Mouse (Mus musculus) naive thymus-derived CD4-positive, alpha-beta T cell, adult 2 months (primary cell): Measurements from ENCODE around the gene Eif4e.

Experiments
- DNase-seq: peaks from one replicate; pipeline ENCODE4 v3.0.0-alpha.2; 2011; ENCODE audit warnings: low read depth

Gene Eif4e

DNA sequence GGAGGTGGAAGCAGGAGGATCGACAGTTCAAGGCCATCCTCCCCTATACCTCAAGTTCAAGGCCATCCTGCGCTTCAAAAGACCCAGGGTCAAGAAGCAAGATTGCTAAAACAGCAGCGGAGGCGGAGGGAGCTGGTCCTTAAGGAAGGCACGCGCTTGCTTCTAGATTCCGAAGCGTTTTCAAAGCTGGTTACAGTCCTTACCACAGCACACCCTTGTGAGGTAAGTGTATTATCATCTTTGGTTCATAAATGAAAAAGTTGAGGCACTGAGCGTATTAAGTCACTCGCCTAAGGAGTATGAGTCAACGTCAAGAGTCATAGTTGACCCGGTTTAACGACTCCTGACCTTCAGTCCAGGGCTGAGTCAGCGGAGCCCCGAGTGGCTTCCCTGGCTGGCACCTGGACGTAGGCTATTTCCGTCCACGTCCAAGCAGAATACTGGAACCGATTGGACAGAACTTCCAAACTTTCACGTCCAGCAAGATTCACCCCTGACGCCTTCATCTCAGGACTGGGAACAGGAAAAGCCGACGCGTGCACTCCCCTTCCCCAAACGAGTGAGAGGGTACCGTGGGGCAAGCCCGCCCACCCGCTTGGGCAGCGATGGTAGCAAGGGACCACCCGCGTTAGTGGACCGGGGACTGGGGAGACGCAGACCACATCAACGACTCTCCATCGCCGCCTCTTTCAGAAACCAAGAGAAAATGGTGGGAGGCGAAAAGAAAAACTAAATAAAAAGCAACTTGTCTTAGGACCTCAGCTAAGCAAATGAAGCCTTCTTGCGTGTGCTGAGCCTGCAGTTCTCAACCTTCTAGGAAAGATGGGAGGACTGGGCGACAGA lies at the start of gene Eif4e:
TSS of gene Eif4e (plus strand) at position 107 of the 843 bp plus-strand sequence.
- DNase-seq, result no peak

DNA sequence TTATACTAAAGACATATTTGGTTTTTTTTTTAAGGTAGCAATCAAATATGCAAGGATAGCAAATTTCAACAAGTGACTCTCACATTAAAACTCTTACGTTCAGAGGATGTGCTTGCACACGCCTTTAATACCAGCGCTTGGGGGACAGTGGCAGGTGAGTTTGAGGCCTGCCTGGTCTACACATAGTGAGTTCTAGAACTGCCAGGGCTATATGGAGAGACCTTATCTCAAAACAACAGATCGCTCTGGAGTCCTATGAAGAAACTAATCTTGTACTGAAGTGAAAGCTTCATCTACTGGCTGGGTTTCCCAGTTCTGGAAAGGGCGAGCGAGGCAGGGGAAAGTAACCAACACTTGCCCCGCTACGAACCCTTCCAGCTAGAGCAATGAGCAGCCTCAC lies 46.5 kb upstream of the Eif4e start:
- DNase-seq, result no peak

DNA sequence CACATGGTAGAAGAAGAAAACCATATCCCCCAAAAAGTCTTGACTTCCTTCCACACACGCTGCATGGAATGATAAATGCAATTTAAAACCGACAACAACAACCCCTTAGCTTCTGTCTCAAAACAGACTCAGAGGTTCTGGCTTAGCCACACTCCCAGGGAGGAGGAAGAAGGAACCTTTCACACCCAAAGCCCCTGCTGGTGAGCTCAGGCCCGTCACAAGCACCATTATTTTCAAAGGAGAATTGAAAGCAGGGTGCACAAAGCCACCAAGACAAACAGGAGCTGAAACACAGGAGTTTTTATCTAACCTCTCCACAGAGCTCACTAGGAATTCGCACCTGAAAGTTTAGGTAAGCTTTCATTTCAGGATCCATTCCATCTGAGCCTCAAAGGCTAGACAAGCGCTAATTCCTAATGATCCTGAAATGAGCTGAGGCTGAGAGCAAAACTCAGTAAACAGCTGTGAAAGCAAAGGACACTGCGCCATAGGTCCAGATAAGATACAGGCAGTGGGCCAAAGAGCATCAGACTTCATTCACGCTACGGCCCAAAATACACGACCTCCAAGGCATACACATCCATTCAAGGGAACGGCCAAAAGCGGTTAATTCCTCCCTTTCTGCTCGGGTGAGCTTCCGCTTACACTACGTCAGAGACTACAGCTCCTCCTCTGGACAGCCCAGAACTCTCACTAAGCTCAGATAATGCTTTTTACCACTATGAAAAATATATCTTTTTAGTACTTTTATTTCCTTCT lies 44.3 kb upstream of the Eif4e start:
- DNase-seq, result no peak

DNA sequence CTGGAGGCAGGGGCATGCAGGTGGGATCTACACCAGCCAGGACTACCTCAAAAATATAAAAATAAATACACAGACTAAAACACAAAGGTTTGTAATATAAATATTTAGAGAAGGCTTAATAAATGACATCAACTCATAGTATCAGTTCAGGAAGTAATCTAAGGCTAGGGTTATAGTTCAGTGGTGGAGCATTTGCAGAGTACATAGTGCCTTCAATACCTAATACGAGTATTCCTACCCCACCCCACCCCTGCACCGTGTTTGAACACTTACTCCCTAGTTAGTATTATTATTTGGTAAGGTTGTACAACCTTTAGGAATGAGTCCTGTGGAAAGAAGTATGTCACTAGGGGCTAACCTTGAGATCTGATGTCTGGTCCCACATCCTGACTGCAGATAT lies 42.7 kb upstream of the Eif4e start:
- DNase-seq, result no peak

DNA sequence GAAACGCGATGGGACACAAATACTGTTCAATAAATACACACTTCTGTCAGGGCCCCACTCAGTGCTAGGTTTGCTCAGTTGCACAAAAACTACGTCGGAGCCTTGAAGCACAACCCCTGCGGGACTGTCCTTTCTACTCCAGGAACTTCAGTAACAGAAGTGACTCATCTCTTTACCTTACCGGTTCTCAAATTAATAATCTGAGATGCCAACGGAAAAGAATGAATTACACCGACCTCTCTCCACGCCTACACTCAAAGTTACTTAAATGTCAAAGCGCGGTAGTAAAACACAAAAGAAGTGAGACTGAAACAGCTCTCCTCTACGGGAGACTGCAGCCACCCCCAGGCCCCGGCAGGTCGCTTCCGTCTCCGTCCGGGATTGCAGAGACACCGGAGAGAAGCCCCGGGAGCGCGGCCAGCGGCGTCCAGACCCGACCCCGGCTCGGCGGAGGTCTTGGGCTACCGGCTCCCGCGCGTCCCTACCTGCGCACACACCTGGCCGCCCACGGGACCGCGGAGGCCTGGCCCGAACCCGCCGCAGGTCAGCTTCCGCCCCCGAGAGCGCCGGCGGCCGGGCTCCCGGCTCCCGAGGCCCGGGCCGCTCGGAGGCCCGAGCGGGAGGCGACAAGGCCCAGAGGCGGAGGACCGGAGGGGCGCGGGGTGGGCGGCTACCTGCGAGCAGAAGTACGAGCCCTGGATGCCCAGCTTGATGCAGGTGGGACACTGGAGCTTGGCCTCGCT lies 37.2 kb upstream of the Eif4e start:
- no peak for DNase-seq

DNA sequence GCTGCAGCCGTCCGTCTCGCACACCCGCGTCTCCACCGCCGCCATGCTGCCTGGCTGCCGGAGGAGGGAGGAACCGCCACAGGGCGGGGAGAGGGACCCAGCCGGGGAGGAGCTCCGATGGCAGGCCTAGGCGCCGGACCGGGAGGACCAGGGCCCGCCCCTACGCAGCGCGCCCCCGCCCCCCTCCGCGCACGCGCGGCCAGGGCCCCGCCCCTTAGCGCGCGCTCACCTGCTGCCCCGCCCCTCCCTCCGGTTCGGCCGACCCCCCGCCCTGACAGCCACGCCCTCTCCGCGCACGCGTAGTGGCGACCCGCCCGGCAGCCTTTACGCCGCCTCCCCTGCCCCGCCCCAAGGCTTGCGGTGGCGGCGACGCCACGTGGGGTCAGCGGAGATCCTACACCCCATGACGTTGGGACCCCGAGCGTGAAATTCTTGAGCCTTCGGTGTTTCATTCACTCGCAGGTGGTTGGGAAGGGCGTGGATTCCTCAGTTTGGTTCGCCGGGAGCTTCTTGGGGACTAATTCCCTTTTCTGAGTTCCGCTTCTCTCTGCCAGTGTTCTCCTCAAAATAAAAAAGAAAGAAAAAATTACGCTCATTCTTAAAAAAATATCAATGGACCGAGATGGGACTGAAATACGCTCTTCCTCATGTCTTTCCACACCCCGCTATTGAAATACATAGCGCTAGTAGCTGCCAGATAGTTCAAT lies 36.5 kb upstream of the Eif4e start, which contains the start of gene Metap1:
TSS of gene Metap1 (minus strand) at position 189 of the 707 bp plus-strand sequence.
- peak; percentile 97 for DNase-seq

DNA sequence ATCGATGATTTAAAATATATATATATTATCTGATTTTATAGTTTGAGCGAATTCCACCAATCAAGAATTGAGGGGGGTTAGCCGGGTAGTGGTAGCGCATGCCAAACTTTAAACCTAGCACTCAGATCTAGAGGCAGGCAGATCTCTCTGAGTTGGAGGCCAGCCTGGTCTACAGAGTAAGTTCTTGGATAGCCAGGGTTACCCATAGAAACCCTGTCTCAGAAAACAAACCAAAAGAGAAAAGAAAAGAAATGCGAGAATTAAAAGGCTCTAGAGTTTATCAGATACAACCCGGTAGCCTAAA lies 36.0 kb upstream of the Eif4e start:
- no peak for DNase-seq

DNA sequence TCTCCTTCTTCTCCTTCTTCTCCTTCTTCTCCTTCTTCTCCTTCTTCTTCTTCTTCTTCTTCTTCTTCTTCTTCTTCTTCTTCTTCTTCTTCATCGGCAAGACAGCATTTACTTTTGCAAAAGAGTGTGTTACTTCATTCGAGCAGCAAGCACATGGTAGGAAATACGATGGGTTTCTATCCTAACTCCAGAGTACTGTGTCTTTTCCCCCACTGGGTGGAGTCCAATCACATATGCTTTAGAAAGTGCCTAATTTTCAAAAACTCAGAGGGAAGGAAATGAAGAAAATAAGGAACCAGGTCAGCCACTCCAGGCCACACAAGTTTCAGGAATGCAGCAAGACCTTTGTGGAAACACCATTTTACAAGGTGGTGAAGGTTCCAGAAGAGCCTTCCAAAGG lies 32.3 kb upstream of the Eif4e start:
- no peak for DNase-seq

DNA sequence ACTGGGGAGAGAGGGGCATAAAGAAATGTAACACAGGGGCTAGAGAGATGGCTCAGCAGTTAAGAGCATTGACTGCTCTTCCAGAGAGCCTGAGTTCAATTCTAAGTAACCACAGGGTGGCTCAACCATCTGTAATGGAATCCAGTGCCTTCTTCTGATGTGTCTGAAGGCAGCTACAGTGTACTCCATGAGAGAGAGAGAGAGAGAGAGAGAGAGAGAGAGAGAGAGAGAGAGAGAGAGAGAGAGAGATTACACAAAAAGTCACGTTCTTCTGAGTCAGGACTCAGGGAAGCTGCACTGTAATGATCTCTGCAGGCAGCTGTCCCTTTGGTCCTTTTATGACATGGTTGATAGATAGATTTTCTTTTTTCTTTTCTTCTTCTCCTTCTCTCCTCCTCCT lies 31.4 kb upstream of the Eif4e start:
- no peak for DNase-seq

DNA sequence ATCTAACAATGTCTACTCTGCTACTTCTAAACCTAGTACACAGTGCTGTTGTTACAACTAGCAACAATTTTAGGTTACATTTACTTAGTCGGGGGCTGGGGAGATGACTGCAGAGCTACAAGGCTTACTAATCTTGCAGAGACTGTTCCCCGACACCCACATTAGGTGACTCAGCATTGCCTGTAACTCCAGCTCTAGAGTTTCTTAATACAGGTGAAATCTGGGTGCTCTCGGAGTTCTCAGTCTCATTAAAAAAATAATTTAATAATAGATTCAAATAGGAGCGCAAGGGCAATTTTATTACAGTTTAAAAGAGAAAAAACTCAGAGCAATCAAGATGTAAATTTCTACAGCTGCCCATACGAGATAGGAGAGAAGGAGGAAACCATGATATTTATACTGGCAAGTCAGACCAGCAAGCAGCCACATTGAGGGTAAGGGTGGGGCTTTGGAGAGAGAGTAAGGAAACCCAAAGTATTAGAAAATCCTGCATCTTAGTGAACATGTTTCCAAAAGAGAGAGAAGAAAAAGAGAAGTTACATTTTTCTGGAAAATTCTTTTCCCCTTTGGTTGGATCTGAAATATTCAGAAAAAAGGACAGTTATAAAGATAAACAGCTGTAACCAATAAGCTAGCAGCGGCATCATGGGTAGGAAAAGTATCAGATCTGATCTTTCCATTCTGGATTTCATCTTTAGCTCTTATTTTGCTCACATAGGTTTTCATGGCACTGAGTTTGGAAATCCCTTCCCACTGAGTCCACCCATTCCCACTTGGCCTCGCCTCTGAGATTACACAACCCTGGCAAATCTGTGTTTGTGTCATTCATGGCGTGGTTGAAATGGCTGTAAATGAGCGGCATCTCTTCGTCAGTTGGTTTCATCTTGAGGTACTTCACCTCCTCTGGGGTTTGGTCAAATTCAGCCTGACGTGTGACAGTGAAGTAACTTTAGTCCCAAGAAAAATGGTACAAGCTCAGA lies 30.5 kb upstream of the Eif4e start:
- DNase-seq, result no peak

DNA sequence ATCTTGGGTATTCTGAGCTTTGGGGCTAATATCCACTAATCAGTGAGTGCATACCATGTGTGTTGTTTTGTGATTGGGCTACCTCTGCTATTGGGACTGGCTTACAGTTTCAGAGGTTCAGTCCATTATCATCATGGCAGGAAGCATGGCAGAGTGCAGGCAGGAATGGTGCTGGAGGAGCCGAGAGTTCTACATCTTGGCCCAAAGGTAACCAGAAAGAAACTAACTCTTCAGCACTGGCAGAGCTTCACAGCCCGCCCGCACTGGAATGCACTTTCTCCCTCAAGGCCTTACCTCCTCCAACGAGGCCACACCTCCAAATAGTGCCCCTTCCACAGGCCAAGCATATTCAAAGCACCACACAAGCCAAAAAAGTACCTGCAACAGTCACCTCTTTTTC lies 27.2 kb upstream of the Eif4e start:
- DNase-seq, result no peak

DNA sequence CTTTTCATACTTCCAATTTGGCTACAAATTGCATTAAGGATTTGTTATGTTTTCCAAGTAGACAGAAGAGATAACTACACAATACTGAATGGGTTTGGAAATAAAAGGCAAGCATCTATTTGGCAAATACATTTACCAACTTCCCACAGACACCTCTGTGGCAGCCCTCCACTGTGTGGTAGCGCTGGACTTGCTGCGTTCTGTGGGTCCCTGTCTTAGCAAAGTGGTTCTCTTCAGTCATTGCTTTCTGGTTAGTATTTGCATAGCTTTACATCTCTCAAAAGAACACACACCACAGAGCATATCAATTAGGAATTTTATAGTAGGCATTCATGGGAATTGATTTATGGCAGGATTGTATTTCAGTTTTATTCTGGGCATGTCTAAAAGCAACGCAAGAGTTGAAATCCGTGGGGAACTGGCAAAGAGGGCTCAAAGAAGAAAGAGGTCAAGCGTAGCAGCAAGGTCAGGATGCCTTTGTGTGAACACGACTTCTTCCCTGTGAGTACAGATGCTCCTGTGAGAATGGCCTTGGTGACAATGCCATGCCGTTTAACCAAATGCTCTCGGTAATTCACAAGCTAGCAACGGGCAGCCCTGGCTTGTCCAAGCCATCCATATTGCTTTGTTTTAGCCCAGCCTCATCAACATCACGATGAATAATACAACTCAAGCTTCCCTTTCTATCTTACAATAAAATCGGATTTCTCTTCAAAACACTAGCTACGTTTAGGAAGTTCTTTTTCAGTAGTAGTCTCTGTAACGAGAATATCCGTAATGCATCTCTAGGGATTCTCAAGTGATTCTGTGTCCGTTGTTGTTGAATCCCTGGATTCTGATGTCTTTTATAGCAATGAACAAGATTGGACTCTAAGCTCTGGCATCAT lies 25.9 kb upstream of the Eif4e start:
- DNase-seq, result no peak

DNA sequence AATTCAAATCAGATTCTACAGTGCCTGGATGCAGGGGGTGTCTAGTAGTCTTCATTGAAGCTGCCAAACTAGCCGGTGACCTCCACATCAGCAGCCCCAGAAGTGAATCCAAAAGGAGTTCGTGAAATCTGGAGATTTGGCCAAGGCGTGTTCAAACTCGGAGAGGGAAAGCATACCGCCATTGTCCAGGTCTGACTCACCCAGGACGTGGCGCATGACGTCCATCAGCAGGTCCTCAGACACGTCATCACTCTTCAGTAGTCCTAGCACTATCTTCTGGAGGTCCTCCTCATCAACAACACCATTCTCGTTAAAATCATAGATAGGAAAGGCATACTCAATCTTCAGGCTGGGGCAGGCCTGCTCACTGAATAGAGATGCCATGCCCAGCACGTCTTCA lies 22.2 kb upstream of the Eif4e start:
- DNase-seq, result no peak

DNA sequence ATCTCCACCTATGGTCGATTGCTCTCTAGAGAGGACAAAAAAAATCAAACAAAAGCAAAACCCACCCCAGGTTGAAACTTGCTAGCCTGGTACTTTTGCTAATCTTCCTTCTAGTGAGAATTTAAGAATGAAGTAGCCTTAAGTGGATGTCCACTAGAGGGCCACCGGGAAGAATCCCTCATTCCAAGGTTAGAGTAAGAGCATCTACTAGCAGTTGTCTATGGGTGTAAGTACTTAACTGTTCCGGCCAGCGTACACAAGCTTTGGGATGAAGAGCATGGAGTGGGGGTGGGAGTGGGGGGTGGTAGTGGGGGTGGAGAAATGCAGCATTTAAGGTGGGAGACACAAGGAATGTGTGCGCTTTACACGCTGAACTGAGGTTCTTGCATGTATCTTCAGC lies 19.2 kb upstream of the Eif4e start:
- DNase-seq, result no peak

DNA sequence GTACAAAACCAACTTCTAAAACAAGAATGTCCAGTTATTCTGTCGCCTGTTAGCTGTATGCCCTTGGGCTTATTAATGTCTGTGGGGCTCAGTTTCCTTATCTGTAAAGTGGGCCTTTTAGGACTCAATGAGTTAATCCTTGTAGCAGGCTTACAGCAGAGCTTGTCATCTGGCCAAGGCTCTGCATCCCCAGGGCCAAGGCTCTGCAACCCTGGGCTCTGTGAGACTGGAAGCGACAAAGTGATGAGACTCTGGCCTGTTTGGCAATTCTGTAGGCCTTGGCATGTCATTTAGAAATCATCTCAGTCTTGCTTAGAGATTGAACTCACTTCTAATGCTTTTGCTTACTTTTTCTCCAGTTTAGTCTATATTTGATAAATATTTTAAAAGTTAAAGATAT lies 16.4 kb upstream of the Eif4e start:
- no peak for DNase-seq

DNA sequence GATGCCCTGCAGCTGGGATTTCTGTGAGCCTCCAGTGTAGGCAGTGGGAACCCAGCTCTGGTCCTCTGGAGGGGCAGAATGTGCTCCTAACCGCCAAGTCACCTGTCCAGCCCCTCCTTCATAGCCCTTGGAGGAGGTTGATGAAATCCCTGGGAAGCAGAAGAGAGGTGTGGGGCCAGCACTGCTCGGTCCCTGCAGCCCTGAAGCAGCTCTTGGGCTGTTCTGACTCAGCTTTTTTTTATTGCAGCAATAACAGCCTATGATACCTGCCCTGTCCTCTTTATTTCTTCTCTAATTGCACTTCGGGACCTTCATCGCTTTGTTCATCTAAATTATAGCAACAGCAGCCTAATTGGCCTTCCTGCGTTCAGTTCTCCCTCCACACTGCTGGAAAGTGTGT lies 15.5 kb upstream of the Eif4e start:
- DNase-seq, result no peak

DNA sequence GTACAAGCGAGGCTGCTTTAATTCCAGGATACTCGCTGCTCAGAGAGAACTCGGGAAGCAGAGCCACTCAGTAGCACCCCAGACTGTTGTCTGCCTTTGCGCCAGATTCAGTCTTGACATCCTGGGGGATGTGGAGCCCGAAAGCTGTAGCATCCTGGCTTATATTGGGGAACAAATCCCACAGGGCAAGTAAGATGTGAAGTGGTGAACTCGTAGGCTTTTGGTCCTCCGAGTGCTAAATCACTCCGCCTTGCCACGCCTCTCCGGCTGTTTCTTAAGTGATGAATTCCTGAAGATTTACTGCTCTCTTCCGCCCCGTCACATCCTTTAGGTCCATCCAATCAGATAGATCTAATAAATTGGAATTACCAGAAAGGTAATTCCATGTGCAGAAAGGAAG lies 12.7 kb upstream of the Eif4e start:
- no peak for DNase-seq

DNA sequence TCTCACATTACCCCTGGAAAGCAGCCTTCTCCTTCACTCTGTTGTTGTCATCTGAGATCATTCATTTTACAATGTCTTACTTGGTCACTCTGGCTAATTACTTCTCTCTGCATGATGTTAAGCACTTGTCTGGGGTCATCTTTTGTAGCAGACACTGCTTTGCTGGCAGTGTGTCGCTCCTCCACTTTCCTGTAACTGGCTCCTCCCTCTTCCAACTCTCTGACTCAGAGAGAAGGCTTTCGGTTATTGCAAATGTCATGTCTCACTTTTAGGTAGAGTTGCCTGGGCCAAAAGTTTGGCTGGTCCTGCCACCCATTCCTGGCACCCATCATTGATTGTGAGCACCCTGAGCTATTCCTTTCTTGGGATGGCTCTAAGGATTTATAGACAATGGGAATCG lies 11.2 kb upstream of the Eif4e start:
- no peak for DNase-seq

DNA sequence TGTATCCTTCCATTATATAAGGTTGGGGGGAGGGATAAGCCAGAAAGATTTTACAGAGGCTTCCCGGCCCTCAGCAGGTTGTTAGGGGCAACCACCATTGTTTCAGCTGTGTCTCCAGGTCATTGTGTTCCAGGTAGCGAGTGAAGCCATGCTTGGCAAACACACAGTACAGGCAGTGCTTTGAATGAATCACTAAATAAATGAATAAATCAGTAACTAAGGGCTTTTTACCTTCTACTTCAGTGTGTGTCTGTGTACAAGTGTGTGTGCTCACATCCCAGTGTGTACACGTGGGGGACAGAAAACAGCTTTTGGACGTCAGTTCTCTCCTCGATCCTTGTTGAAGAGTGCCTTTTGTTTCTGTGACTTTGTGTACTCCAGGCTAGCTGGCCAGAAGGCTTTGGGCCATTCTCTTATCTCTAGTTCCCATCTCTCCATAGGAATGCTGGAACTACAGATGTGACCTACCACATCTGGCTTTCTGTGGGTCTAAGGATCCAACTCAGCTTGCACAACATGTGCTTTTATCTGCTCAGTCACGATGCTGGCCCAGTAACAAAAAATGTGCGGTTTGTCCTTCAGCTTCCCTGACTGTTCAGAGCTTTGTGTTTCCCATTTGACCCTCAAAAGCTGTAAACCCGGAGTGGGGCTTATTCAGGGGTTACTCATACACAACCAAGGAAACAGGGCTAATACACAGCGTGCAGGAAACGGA lies 10.2 kb upstream of the Eif4e start:
- no peak for DNase-seq
